Mouse (Mus musculus): ENCODE data around the gene Serpinf2. TPM values are rescaled to one million over a fixed set of nuclear protein-coding genes. Genes with fewer than 3 reads are reported as not detected.

Serpinf2 gene
- total RNA-seq, 4 experiments from 2014 or later = 0.38 TPM; not detected in 3

DNA sequence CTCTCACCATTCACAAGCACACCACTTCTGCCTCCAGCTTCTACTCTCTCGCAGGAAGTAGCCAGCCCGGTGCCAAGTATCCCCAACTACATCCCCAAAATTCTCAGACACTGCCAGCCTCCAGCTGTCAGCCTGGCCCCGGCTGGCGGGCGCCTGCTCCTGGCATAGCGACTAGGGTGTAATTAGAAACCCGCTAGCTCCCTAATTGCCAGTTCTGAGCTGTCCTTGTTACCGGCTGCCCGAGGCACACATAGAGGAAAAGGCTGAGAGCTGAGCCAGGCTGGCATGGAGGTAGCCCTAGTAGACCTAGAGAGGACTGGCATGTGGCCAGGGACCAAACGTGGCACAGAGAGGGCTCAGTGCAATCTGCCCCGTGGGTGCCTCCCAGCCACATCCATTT, 8.1 kb downstream of the Serpinf2 start:
- peak; percentile 74 to 84 for DNase-seq (ENCODE audit: low spot score in 2 of 2)

DNA sequence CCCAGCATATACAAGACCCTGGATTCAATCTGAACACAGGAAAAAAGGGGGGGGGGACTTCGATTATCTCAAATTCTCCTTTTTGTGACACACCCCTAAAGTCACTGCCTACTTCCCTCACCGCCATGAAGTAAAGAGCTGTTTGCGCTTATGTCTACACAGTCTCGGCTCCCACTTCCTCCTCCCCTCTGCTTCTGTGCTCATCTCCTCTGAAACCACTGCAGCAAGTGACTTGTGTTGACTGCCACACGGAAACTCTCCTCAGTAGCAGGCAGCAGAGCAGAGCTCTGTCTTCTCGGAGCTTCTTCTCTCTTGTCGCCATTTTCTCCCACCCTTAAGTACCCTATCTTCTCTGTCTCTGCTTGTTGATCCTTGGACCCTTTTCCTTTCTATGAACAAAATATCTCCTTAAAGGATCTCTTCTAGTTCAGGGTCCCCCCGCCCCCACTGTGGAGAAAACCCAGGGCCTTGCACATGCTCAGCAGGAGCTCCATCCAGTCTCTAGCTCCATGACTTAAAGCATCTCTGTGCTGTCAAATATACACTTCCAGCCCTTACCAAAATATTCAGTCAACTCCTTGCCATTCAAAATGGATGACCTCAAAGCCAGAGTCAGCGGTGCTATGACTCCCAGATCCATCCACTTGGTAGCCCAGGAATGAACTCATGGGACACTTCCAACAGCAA, 10.2 kb downstream of the Serpinf2 start:
- no peak for DNase-seq (ENCODE audit: low spot score in 2 of 2)

DNA sequence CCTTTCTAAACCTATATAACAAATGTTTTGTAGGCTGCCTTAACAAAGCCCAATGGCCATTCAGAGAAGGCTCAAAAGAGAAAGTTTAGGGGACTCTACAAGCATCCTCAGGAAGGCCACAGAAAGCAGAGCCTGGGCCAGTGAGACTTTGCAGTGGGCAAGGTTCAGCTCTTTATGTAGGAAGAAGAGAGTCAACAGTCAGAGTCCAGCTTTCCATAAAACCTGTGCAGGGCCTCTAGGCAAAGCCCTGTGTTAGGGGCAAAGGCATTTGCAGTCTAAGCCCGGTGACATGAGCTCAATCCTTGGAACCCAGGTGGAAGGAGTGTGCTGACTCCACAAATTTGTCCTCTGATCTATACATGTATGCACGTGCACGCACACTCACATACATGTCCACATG, 14.9 kb downstream of the Serpinf2 start:
- DNase-seq (ENCODE audit: low spot score in 2 of 2) = no peak

DNA sequence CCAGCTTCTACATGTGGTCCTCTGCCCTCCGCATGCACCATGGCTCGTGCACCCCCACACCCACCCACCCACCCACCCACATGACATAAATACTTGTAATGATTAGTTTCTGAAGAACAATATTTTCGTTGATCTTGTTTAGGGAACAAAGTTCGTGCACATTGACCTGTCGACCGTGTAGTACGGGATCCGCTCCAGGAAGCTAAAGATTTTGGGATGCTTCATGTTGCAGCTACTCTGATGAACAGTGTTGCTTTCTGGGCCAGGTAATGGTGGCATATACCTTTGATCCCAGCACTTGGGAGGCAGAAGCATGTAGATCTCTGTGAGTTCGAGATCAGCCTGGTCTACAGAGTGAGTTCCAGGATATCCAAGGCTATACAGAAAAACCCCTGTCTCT, 15.4 kb downstream of the Serpinf2 start:
- no peak for DNase-seq (ENCODE audit: low spot score in 2 of 2)

DNA sequence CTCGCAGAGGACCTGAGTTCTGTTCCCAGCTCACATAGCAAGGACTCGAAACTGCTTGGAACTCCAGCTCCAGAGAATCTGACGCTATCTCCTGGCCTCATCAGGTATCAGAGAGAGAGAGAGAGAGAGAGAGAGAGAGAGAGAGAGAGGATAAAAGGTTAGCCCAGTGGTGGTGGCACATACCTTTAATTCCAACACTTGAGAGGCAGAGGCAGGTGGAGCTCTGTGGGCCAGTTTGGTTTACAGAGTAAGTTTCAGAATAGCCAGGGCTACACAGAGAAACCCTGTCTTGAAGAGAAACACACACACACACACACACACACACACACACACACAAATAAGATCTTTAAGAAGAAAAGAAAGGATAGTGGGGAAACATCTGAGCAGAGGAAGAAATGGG, 16.3 kb downstream of the Serpinf2 start:
- no peak for DNase-seq (ENCODE audit: low spot score in 2 of 2)

GRCm38 (mm10) chr11:75422013-75422792, 17.2 kb downstream of the Serpinf2 start, which contains the start of gene Serpinf1:
Serpinf1 (minus strand) TSS chr11:75422701.
- no peak for DNase-seq (ENCODE audit: low spot score in 2 of 2)

- peak in 1 of 2 experiments; percentile 31 for DNase-seq (ENCODE audit: low spot score in 2 of 2)
Observed at GRCm38 (mm10) chr11:75421375-75422012, 17.9 kb downstream of the Serpinf2 start.

DNA sequence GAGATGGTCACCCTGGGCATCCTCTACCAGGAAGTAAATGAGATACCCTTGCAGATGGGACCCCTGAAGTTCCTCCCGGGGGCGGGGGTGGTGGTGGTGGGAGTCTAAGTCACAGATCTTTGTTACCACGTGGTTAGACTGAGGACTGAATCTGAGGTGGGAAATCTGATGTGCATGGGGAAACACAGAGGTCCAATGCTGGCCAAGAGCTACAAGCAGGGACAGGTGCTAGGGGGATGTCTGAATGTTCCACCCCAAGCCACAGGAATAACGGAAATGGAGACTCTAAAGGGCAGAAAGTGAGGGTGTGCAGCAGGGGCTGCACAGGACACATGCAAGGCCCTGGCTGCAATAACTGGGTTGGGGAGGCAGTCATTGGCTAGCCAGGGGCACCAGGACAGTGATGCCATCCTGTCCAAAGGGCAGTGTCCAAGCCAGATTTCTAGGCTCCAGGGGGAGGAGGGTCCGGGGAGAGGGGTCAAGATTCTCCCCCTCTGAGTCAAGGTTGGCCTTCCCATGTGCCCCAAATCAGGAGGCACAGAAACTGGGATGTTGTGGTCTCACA, 18.5 kb downstream of the Serpinf2 start:
- no peak for DNase-seq (ENCODE audit: low spot score in 2 of 2)

- no peak for DNase-seq (ENCODE audit: low spot score in 2 of 2)
Observed at GRCm38 (mm10) chr11:75420037-75420436, 19.4 kb downstream of the Serpinf2 start.

- no peak for DNase-seq (ENCODE audit: low spot score in 2 of 2)
Observed at GRCm38 (mm10) chr11:75415994-75416393, 23.4 kb downstream of the Serpinf2 start.

DNA sequence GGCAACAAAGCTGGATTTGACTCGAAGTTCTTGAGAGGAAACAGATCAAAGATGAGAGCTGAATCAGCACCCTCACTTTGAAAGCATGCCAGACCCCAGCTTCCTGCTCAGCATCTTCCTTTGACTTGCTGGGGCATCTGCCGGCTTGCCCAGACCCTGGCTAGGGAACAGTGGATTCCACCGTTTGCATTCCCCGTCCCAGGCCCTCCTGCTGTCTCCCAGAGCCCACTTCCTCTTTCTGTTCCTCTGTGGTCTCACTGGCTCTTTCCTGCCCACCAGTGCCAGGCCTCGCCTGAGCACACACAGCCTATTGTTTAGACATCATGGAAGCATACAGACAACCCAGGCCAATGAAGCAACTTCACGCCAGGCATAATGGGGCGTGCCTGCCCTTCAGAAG, 24.3 kb downstream of the Serpinf2 start:
- DNase-seq (ENCODE audit: low spot score in 2 of 2) = no peak

DNA sequence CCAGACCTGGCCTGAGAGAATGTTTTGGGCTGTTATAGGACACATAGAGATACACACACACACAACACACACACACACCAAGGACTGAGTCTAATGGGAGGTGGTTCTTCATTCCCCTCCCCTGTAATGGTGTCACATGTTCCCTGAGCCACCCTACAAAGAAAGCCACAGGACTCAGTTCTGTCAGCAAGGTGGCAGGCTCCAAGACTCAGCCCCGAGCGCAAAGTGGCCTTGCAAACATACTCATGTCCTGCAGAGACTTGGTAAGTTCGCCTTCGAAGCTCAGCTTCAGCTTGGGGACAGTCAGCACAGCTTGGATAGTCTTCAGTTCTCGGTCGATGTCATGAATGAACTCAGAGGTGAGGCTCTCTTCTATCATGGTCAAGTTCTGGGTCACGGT, 28.8 kb downstream of the Serpinf2 start:
- DNase-seq (ENCODE audit: low spot score in 2 of 2) = no peak

- no peak for DNase-seq (ENCODE audit: low spot score in 2 of 2)
Observed at GRCm38 (mm10) chr11:75409679-75410575, 29.5 kb downstream of the Serpinf2 start.

DNA sequence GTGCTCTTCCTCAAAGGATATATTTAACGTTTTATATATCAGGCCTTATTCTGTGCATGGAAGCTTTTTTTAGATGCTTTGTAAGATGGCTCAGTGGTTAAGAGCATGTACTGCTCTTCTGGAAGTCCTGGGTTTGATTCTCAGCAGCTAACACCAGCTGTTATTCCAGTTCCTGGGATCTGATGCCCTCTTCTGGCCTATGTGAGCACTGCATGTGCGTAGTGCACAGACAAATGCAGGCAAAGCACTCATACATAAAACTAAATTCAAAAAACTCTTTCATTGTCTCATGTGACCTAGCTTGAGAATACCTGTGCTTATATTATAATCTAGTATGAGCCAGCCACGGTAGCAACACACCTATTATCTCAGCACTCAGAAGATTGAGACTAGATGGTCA, 32.5 kb downstream of the Serpinf2 start:
- no peak for DNase-seq (ENCODE audit: low spot score in 2 of 2)

DNA sequence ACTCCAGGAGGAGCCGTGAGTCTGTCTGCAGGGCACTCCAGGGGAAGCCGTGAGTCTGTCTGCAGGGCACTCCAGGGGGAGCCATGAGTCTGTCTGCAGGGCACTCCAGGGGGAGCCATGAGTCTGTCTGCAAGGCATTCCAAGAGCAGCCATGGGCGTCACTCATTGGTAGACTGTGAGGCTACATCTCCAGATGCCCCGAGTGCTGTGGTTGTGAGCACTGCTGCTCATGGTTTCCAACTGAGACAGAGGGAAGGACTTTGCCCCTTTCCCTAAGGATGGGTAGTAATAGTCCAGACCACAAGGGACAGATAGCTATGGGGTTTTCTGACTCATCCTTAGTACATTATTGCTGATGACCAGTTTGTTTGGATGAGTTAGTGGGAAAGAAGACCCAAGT, 33.3 kb downstream of the Serpinf2 start:
- no peak for DNase-seq (ENCODE audit: low spot score in 2 of 2)

DNA sequence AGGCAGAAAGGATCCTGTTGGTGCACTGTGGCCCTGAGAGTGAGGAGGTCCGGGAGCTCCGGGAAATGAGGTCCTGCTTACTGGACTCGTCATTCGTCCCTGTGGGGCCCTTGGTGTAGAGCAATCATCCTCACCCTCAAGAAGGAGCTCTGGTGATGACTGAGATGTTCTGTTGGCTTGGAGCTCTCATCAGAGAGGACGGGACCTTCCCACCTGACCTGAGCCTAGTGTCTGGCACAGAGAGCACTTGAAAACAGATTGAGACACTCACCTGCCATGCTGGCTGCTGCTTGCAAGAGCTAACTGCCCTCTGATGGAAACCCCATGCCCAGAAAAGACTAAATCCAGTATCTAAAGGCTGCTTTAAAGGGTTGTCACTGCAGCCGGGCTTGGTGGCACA, 34.6 kb downstream of the Serpinf2 start:
- DNase-seq (ENCODE audit: low spot score in 2 of 2) = no peak

GRCm38 (mm10) chr11:75403301-75404052, 35.9 kb downstream of the Serpinf2 start:
- DNase-seq (ENCODE audit: low spot score in 2 of 2) = peak; percentile 33 to 51

DNA sequence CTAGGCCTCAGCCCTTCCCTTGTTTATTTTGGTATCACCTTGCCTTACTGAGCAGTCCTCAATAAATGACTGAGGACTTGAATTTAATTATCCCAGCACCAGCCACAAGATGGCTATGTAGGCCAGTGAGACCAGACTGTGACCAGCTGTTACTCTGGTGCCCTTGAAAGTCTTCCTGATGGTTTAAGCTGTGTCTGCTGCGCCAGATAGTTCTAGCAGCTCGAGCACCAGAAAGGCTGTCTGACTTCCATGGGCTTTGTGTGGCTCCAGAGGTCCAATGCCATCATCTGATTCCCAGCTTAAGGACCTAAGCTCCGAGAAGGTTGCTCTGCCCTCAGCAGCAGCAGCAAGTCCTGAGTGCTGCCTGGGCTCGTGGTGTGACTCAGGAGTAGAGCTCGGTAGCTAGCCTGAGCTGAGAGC, 37.1 kb downstream of the Serpinf2 start:
- no peak for DNase-seq (ENCODE audit: low spot score in 2 of 2)

DNA sequence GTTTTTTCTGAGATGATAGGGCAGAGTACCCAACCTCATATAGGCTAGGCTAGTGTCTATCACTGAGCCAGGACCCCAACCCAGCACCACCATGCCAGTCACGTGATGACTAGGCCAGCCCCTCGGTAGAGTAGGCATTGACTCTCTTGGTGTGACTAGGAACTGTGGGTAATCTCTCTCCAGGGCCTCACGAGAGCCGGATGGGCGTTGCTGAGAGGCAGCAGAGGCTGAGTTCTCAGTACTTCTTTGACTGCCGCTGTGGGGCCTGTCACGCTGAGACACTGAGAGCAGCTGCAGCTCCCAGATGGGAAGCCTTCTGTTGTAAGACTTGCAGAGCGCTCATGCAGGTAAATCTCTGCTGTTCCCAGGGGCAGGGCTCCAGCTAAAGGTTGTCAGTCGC, 39.3 kb downstream of the Serpinf2 start:
- no peak for DNase-seq (ENCODE audit: low spot score in 2 of 2)

DNA sequence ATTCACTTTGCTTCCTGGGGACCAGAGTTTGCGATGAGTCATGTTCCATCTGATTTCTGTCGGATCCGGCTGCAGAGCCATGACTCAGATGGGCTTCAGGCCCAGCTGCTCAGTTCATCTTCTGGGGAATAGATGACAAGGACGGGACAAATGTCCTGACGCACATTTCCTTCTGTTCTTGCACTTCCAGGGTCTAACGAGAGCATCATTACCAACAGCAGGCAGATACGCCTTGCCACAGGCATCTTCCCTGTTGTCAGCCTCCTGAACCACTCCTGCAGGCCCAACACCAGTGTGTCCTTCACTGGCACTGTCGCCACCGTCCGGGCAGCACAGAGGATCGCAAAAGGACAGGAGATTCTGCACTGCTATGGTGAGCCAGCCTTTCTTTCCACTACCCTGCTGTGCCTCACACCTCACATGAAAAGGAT, 40.0 kb downstream of the Serpinf2 start:
- no peak for DNase-seq (ENCODE audit: low spot score in 2 of 2)

Data from gastrocnemius, adult 8-10 months (tissue).